Mouse (Mus musculus): ENCODE measurements around the gene Erlin1.

Gene Erlin1

GRCm38 (mm10) chr19:44069121-44069913, at the start of gene Erlin1:
Erlin1 (minus strand) TSS chr19:44069785.
- DNase-seq (ENCODE audit: low spot score in 2 of 2) = peak; percentile 67 to 80

- no peak for DNase-seq (ENCODE audit: low spot score in 2 of 2)
Observed at GRCm38 (mm10) chr19:44117793-44118192, 48.2 kb upstream of the Erlin1 start.

GRCm38 (mm10) chr19:44111706-44112105, 42.1 kb upstream of the Erlin1 start:
- no peak for DNase-seq (ENCODE audit: low spot score in 2 of 2)

GRCm38 (mm10) chr19:44110356-44110755, 40.8 kb upstream of the Erlin1 start:
- no peak for DNase-seq (ENCODE audit: low spot score in 2 of 2)

GRCm38 (mm10) chr19:44108996-44109395, 39.4 kb upstream of the Erlin1 start:
- no peak for DNase-seq (ENCODE audit: low spot score in 2 of 2)

GRCm38 (mm10) chr19:44107661-44108521, 38.3 kb upstream of the Erlin1 start:
- DNase-seq (ENCODE audit: low spot score in 2 of 2) = no peak

- peak; percentile 90 to 91 for DNase-seq (ENCODE audit: low spot score in 2 of 2)
Observed at GRCm38 (mm10) chr19:44106831-44107660, 37.5 kb upstream of the Erlin1 start, which contains the start of gene Chuk. Chuk (minus strand) TSS chr19:44107480.

- DNase-seq (ENCODE audit: low spot score in 2 of 2) = no peak
Observed at GRCm38 (mm10) chr19:44104393-44104792, 34.8 kb upstream of the Erlin1 start.

GRCm38 (mm10) chr19:44103001-44103400, 33.4 kb upstream of the Erlin1 start:
- DNase-seq (ENCODE audit: low spot score in 2 of 2) = no peak

GRCm38 (mm10) chr19:44100840-44101239, 31.3 kb upstream of the Erlin1 start:
- no peak for DNase-seq (ENCODE audit: low spot score in 2 of 2)

GRCm38 (mm10) chr19:44086278-44086677, 16.7 kb upstream of the Erlin1 start:
- no peak for DNase-seq (ENCODE audit: low spot score in 2 of 2)

GRCm38 (mm10) chr19:44080920-44081319, 11.3 kb upstream of the Erlin1 start:
- DNase-seq (ENCODE audit: low spot score in 2 of 2) = no peak

- no peak for DNase-seq (ENCODE audit: low spot score in 2 of 2)
Observed at GRCm38 (mm10) chr19:44080023-44080422, 10.4 kb upstream of the Erlin1 start.

- DNase-seq (ENCODE audit: low spot score in 2 of 2) = no peak
Observed at GRCm38 (mm10) chr19:44077024-44077423, 7.4 kb upstream of the Erlin1 start.

- no peak for DNase-seq (ENCODE audit: low spot score in 2 of 2)
Observed at GRCm38 (mm10) chr19:44076457-44076856, 6.9 kb upstream of the Erlin1 start.

GRCm38 (mm10) chr19:44074986-44075385, 5.4 kb upstream of the Erlin1 start:
- no peak for DNase-seq (ENCODE audit: low spot score in 2 of 2)

- no peak for DNase-seq (ENCODE audit: low spot score in 2 of 2)
Observed at GRCm38 (mm10) chr19:44071166-44071565, 1.6 kb upstream of the Erlin1 start.

GRCm38 (mm10) chr19:44069914-44070232, 288 bp upstream of the Erlin1 start:
- no peak for DNase-seq (ENCODE audit: low spot score in 2 of 2)

- no peak for DNase-seq (ENCODE audit: low spot score in 2 of 2)
Observed at GRCm38 (mm10) chr19:44068232-44068631, 1.4 kb downstream of the Erlin1 start.

- peak in 1 of 2 experiments; percentile 21 for DNase-seq (ENCODE audit: low spot score in 2 of 2)
Observed at GRCm38 (mm10) chr19:44067323-44068049, 2.1 kb downstream of the Erlin1 start.

- DNase-seq (ENCODE audit: low spot score in 2 of 2) = no peak
Observed at GRCm38 (mm10) chr19:44064734-44065133, 4.9 kb downstream of the Erlin1 start.
